Comparison of ENCODE assay signal across 9 mouse cellular contexts in genomic region chr5:145116916-145117315, GRCm38 (mm10). TPM values are rescaled to one million over a fixed set of nuclear protein-coding genes. Genes with fewer than 3 reads are reported as not detected.
A peak's percentile ranks its signal among the peaks of the same experiment; 100 is the strongest.
DNase-seq lines count a peak whose midpoint lies in the region; ATAC-seq and TF ChIP-seq lines count a peak whose summit lies in the region.
"Had no signal": no experiment of that assay in that cellular context is flagged by ENCODE, and none has a peak within 500 bp of the region (broad histone marks: within the 10 kb centered on the region; RNA-seq: fewer than 3 reads in every experiment).

No protein-coding gene starts in this region.

- 0 out of 2 replicates have a peak overlapping the region, but pooled peaks have one; percentile 3 for H3K4me3 ChIP-seq in lung, embryonic 14.5 days (ENCODE audit: low read depth, low read length)

- peak overlapping the region; percentile 88 for H3K27ac ChIP-seq in lung, embryonic 14.5 days (ENCODE audit: low read depth)

- TF ChIP-seq CTCF in lung, embryonic 14.5 days (IDR thresholded peaks at IDR 0.05; ENCODE audit: low read depth) = peak; percentile 76

- peaks cover 2% of the 10 kb centered on the region; the same call in 1 of the 2 replicates for H3K36me3 ChIP-seq in lung, embryonic 14.5 days (ENCODE audit: insufficient read depth)

- intact Hi-C loops in left cerebral cortex, postnatal 14 days (cut with DNase I) = no loop called here

- no peaks in the 10 kb centered on the region for H3K4me1 ChIP-seq in lung, embryonic 14.5 days (ENCODE audit: insufficient read depth)

- peak overlapping the region; percentile 78 for H3K4me2 ChIP-seq in lung, embryonic 14.5 days

- H3K9ac ChIP-seq in lung, embryonic 14.5 days = no peak overlapping the region

- no peaks in the 10 kb centered on the region for H3K9me3 ChIP-seq in lung, embryonic 14.5 days (ENCODE audit: low read depth, low read length)

- peak; percentile 25; the same call in 1 of the 2 replicates for ATAC-seq in lung, embryonic 14.5 days (ENCODE audit: insufficient read depth)
- no peak for ATAC-seq in inflammation-experienced regulatory T-cells, adult 6 months

- DNase-seq in left cerebral cortex, postnatal 14 days (ENCODE audit: low spot score in 2 of 2) = peak; percentile 59 to 60
- no peak for DNase-seq in left cerebral cortex, adult 8-10 months (ENCODE audit: low spot score in 2 of 2)
- DNase-seq in adrenal gland, adult 8-10 months = peak; percentile 61
- peak; percentile 66 for DNase-seq in gastrocnemius, adult 18-20 months (ENCODE audit: low spot score)
- peak; percentile 44 for DNase-seq in kidney, adult 11 months
- DNase-seq in lung, embryonic 14.5 days = peak; percentile 85
- DNase-seq in retina, postnatal 1 day = peak; percentile 64

- no peaks in the 10 kb centered on the region for H3K27me3 ChIP-seq in lung, embryonic 14.5 days (ENCODE audit: insufficient read depth, low read length)

- WGBS in lung, embryonic 14.5 days = 36% methylated on average over 10 of the region's 10 CpGs

RNA-seq across cellular contexts. Expression of gene Arpc1b, which starts 2.9 kb away (rescaled TPM):
- 10 to 100 TPM; 31.3 to 35.0 TPM for total RNA-seq in left cerebral cortex, postnatal 14 days (2021)
- 10 to 100 TPM; 17.4 to 47.4 (median 23.9) TPM for total RNA-seq in left cerebral cortex, adult 8-10 months (2022)
- total RNA-seq in adrenal gland, adult 8-10 months (2022) = 100 to 1,000 TPM; 185 to 202 (median 191) TPM
- total RNA-seq in gastrocnemius, adult 18-20 months (2021) = 10 to 100 TPM; 17.2 to 25.7 TPM
- polyA plus RNA-seq in lung, embryonic 14.5 days (2014; fragmentation: Nextera tagmentation; extraction: Ambion mirVana) = 182 and 189 TPM in 2 replicates
- polyA plus RNA-seq in inflammation-experienced regulatory T-cells, adult 6 months (2017; shearing (Covaris generic)) = 1,000 to 10,000 TPM in 1 of 3 experiments, 100 to 1,000 TPM in 2; 806 to 1,201 (median 880) TPM

RNA-seq across cellular contexts. Expression of gene Pdap1, which starts 23.1 kb away (rescaled TPM):
- total RNA-seq in left cerebral cortex, postnatal 14 days (2021) = 10 to 100 TPM; 85.9 to 96.7 TPM
- total RNA-seq in left cerebral cortex, adult 8-10 months (2022) = 100 to 1,000 TPM in 1 of 4 experiments, 10 to 100 TPM in 3; 77.5 to 101 (median 86.1) TPM
- total RNA-seq in adrenal gland, adult 8-10 months (2022) = 10 to 100 TPM; 60.2 to 98.3 (median 79.4) TPM
- total RNA-seq in gastrocnemius, adult 18-20 months (2021) = 10 to 100 TPM; 56.0 to 56.6 TPM
- polyA plus RNA-seq in lung, embryonic 14.5 days (2014; fragmentation: Nextera tagmentation; extraction: Ambion mirVana) = 107 and 113 TPM in 2 replicates
- 10 to 100 TPM; 34.4 to 55.2 (median 47.9) TPM for polyA plus RNA-seq in inflammation-experienced regulatory T-cells, adult 6 months (2017; shearing (Covaris generic))

RNA-seq across cellular contexts. Expression of gene Bud31, which starts 23.2 kb away (rescaled TPM):
- 10 to 100 TPM; 77.9 to 95.3 TPM for total RNA-seq in left cerebral cortex, postnatal 14 days (2021)
- total RNA-seq in left cerebral cortex, adult 8-10 months (2022) = 10 to 100 TPM; 70.3 to 76.5 (median 74.1) TPM
- 10 to 100 TPM; 93.0 to 98.7 (median 95.5) TPM for total RNA-seq in adrenal gland, adult 8-10 months (2022)
- total RNA-seq in gastrocnemius, adult 18-20 months (2021) = 10 to 100 TPM; 48.5 to 54.9 TPM
- 201 and 204 TPM in 2 replicates for polyA plus RNA-seq in lung, embryonic 14.5 days (2014; fragmentation: Nextera tagmentation; extraction: Ambion mirVana)
- 100 to 1,000 TPM; 114 to 119 (median 115) TPM for polyA plus RNA-seq in inflammation-experienced regulatory T-cells, adult 6 months (2017; shearing (Covaris generic))

RNA-seq across cellular contexts. Expression of gene Kpna7, which starts 33.1 kb away (rescaled TPM):
- not detected for total RNA-seq in left cerebral cortex, postnatal 14 days (2021)
- not detected for total RNA-seq in left cerebral cortex, adult 8-10 months (2022)
- not detected for total RNA-seq in adrenal gland, adult 8-10 months (2022)
- total RNA-seq in gastrocnemius, adult 18-20 months (2021) = not detected
- polyA plus RNA-seq in lung, embryonic 14.5 days (2014; fragmentation: Nextera tagmentation; extraction: Ambion mirVana) = not detected in 2 replicates
- polyA plus RNA-seq in inflammation-experienced regulatory T-cells, adult 6 months (2017; shearing (Covaris generic)) = not detected
- total RNA-seq: hematopoietic stem cell, adult 5-6 weeks had no signal

RNA-seq across cellular contexts. Expression of gene Arpc1a, which starts 33.3 kb away (rescaled TPM):
- total RNA-seq in left cerebral cortex, postnatal 14 days (2021) = 100 to 1,000 TPM; 202 to 205 TPM
- 100 to 1,000 TPM; 213 to 219 (median 216) TPM for total RNA-seq in left cerebral cortex, adult 8-10 months (2022)
- total RNA-seq in adrenal gland, adult 8-10 months (2022) = 100 to 1,000 TPM; 127 to 148 (median 140) TPM
- total RNA-seq in gastrocnemius, adult 18-20 months (2021) = 10 to 100 TPM; 23.6 to 30.9 TPM
- polyA plus RNA-seq in lung, embryonic 14.5 days (2014; fragmentation: Nextera tagmentation; extraction: Ambion mirVana) = 144 and 148 TPM in 2 replicates
- polyA plus RNA-seq in inflammation-experienced regulatory T-cells, adult 6 months (2017; shearing (Covaris generic)) = 10 to 100 TPM; 86.2 to 96.6 (median 91.8) TPM

Comparison
In these comparisons a context has a peak if more than half of its experiments do, and no peak if none do; other contexts are left out.
1. DNase-seq: peak in left cerebral cortex, postnatal 14 days (2 of 2), adrenal gland, adult 8-10 months (single experiment), gastrocnemius, adult 18-20 months (single experiment), kidney, adult 11 months (single experiment), lung, embryonic 14.5 days (single experiment) and retina, postnatal 1 day (single experiment); none in left cerebral cortex, adult 8-10 months (0 of 2).